Mouse (Mus musculus) kidney, adult 2 months (tissue): ENCODE results near the gene Atp23.

ENCODE experiments used
- CTCF ChIP-seq: fragments of 200-500 bp; conservative IDR thresholded peaks from 2 replicates; pipeline ENCODE4 v1.5.1; 2011; ENCODE audit warnings: low read depth, mild to moderate bottlenecking, control low read depth, low read length, moderate library complexity, mixed read lengths; ENCODE audit not compliant: insufficient read depth, insufficient read length
- POLR2A ChIP-seq: fragments of 200-500 bp; IDR thresholded peaks from one replicate; pipeline ENCODE4 v1.6.1; 2011; ENCODE audit warnings: low read depth, low read length, control low read depth

GRCm38 (mm10) chr10:126872256-126872655, 28.9 kb downstream of the Atp23 start:
- TF ChIP-seq POLR2A: no peak
- no peak for TF ChIP-seq CTCF
